25 mouse cellular contexts compared by ENCODE assay signal in genomic region chr11:51961761-51962160, GRCm38 (mm10). TPM values are rescaled to one million over a fixed set of nuclear protein-coding genes. Genes with fewer than 3 reads are reported as not detected.
A peak's percentile ranks its signal among the peaks of the same experiment; 100 is the strongest.
DNase-seq lines count a peak whose midpoint lies in the region; ATAC-seq and TF ChIP-seq lines count a peak whose summit lies in the region.
"Had no signal": no experiment of that assay in that cellular context is flagged by ENCODE, and none has a peak within 500 bp of the region (broad histone marks: within the 10 kb centered on the region; RNA-seq: fewer than 3 reads in every experiment).

No protein-coding gene starts in this region.

- ATAC-seq in heart, embryonic 16.5 days (replicated peaks; ENCODE audit: extremely low read depth, insufficient read depth, low FRiP score) = peak; percentile 52
- ATAC-seq in heart, embryonic 12.5 days (ENCODE audit: insufficient number of reproducible peaks, low FRiP score) = no peak
- peak; percentile 81 for ATAC-seq in granulocyte monocyte progenitor cell, adult 5-6 weeks (replicated peaks; ENCODE audit: poor library complexity, severe bottlenecking)
- ATAC-seq: activated CD4-positive, CD25-positive, alpha-beta regulatory T cell, adult 4 months; forebrain, embryonic 14.5 days; intestine, embryonic 16.5 days; midbrain, embryonic 16.5 days had no signal

- H3K4me2 ChIP-seq in heart, embryonic 16.5 days (ENCODE audit: low read depth, low read length) = no peak overlapping the region
- H3K4me2 ChIP-seq in heart, embryonic 12.5 days = no peak overlapping the region
- H3K4me2 ChIP-seq: heart, embryonic 13.5 days; liver, embryonic 13.5 days had no signal

- peak; percentile 87 for TF ChIP-seq POLR2A in thymus, adult 2 months (IDR thresholded peaks at IDR 0.05; ENCODE audit: control insufficient read depth, extremely low read depth, insufficient read depth, low read length, poor library complexity)

- H3K4me3 ChIP-seq in heart, embryonic 16.5 days (ENCODE audit: low read length) = no peak overlapping the region
- H3K4me3 ChIP-seq in heart, embryonic 12.5 days = no peak overlapping the region
- H3K4me3 ChIP-seq in thymus, adult 2 months (ENCODE audit: control insufficient read depth, insufficient read depth, low read length) = peak overlapping the region; percentile 52
- H3K4me3 ChIP-seq: gastrocnemius, adult 2 months; heart, embryonic 13.5 days; layer of hippocampus, adult 2 months; liver, embryonic 13.5 days; midbrain, embryonic 10.5 days had no signal

- TF ChIP-seq CTCF in thymus, adult 2 months (IDR thresholded peaks at IDR 0.05; ENCODE audit: borderline replicate concordance, control insufficient read depth, extremely low read depth, insufficient read depth, low read length, poor library complexity) = no peak; the same call in 1 of the 2 replicates

- 85% methylated on average over 8 of the region's 8 CpGs for WGBS in heart, embryonic 16.5 days
- 79% methylated on average over 8 of the region's 8 CpGs for WGBS in heart, embryonic 12.5 days
- 7% methylated on average over 8 of the region's 8 CpGs for WGBS in thymus, adult 2 months

- no peak overlapping the region; the same call in 1 of the 2 replicates for H3K27ac ChIP-seq in heart, embryonic 16.5 days (ENCODE audit: low read length)
- H3K27ac ChIP-seq in heart, embryonic 12.5 days (ENCODE audit: poor library complexity, severe bottlenecking) = no peak overlapping the region
- H3K27ac ChIP-seq in thymus, adult 2 months (ENCODE audit: control insufficient read depth, insufficient read depth, low read length) = peak overlapping the region; percentile 92
- H3K27ac ChIP-seq: heart, embryonic 13.5 days; hindbrain, postnatal 0 days; liver, embryonic 13.5 days; midbrain, embryonic 10.5 days had no signal

- 0 out of 2 replicates have a peak, but pooled peaks cover 2% of the 10 kb centered on the region for H3K9me3 ChIP-seq in heart, embryonic 16.5 days (replicated peaks; ENCODE audit: control insufficient read depth, low read length)
- no peaks in the 10 kb centered on the region for H3K9me3 ChIP-seq in heart, embryonic 12.5 days (replicated peaks)
- H3K9me3 ChIP-seq: heart, embryonic 13.5 days; liver, embryonic 13.5 days; midbrain, embryonic 10.5 days had no signal

- peak; percentile 63 for DNase-seq in thymus, adult 2 months
- DNase-seq in thymus, postnatal 4 days = peak; percentile 71
- DNase-seq in adrenal gland, postnatal 25 days = no peak
- no peak for DNase-seq in gastrocnemius, postnatal 25 days
- DNase-seq in lung, postnatal 10 days = no peak
- DNase-seq: adrenal gland, adult 8-10 months; cerebellum, postnatal 36 days; heart, postnatal 36 days; kidney, adult 9 months; kidney, postnatal 25 days; liver, embryonic 13.5 days; lung, adult 2 months had no signal

- H3K27me3 ChIP-seq in heart, embryonic 16.5 days (ENCODE audit: control insufficient read depth, insufficient read depth, low read length) = no peaks in the 10 kb centered on the region
- H3K27me3 ChIP-seq in heart, embryonic 12.5 days (replicated peaks) = 0 out of 2 replicates have a peak, but pooled peaks cover 10% of the 10 kb centered on the region
- no peaks in the 10 kb centered on the region for H3K27me3 ChIP-seq in thymus, adult 2 months (ENCODE audit: control insufficient read depth, insufficient read depth, low read length)
- H3K27me3 ChIP-seq: liver, embryonic 13.5 days had no signal

- H3K36me3 ChIP-seq in heart, embryonic 16.5 days (ENCODE audit: control insufficient read depth, insufficient read depth) = no peaks in the 10 kb centered on the region
- H3K36me3 ChIP-seq in heart, embryonic 12.5 days = no peaks in the 10 kb centered on the region
- no peaks in the 10 kb centered on the region for H3K36me3 ChIP-seq in thymus, adult 2 months (ENCODE audit: control insufficient read depth, insufficient read depth, low read length)
- H3K36me3 ChIP-seq: G1E; heart, embryonic 13.5 days; liver, embryonic 13.5 days; midbrain, embryonic 10.5 days had no signal

- H3K9ac ChIP-seq in heart, embryonic 16.5 days (ENCODE audit: low read length) = no peak overlapping the region
- no peak overlapping the region for H3K9ac ChIP-seq in heart, embryonic 12.5 days
- H3K9ac ChIP-seq: heart, embryonic 13.5 days; liver, embryonic 13.5 days had no signal

- no peaks in the 10 kb centered on the region for H3K4me1 ChIP-seq in heart, embryonic 16.5 days (ENCODE audit: control insufficient read depth, insufficient read depth, low read length)
- H3K4me1 ChIP-seq in heart, embryonic 12.5 days (replicated peaks) = no peaks in the 10 kb centered on the region
- H3K4me1 ChIP-seq in thymus, adult 2 months (replicated peaks; ENCODE audit: control insufficient read depth, insufficient read depth, low read length) = peaks cover 31% of the 10 kb centered on the region
- H3K4me1 ChIP-seq: heart, embryonic 13.5 days; liver, embryonic 13.5 days; midbrain, embryonic 10.5 days had no signal

RNA-seq across cellular contexts. Expression of gene Cdkn2aipnl, which starts 5.7 kb away (rescaled TPM):
- 73.0 and 81.1 TPM in 2 replicates for polyA plus RNA-seq in heart, embryonic 16.5 days (2015; fragmentation: Nextera tagmentation; extraction: Ambion mirVana)
- 70.8 and 73.4 TPM in 2 replicates for polyA plus RNA-seq in heart, embryonic 12.5 days (2016; fragmentation: Nextera tagmentation; extraction: Ambion mirVana)
- total RNA-seq in granulocyte monocyte progenitor cell, adult 5-6 weeks (2014; fragmentation: Nextera tagmentation) = 70.1 and 81.1 TPM in 2 replicates
- 70.1 and 72.9 TPM in 2 replicates for total RNA-seq in granulocyte monocyte progenitor cell, adult 5-6 weeks (2017)
- 89.3 and 92.4 TPM in 2 replicates for polyA plus RNA-seq in thymus, adult 2 months (2012; rRNA removed)
- 20.1 and 20.5 TPM in 2 replicates for total RNA-seq in adrenal gland, postnatal 25 days (2021)
- total RNA-seq in gastrocnemius, postnatal 25 days (2021) = 10 to 100 TPM; 11.9 to 15.9 TPM

RNA-seq across cellular contexts. Expression of gene Ube2b, which starts 38.8 kb away (rescaled TPM):
- 278 and 286 TPM in 2 replicates for polyA plus RNA-seq in heart, embryonic 16.5 days (2015; fragmentation: Nextera tagmentation; extraction: Ambion mirVana)
- polyA plus RNA-seq in heart, embryonic 12.5 days (2016; fragmentation: Nextera tagmentation; extraction: Ambion mirVana) = 263 and 265 TPM in 2 replicates
- 72.9 and 101 TPM in 2 replicates for total RNA-seq in granulocyte monocyte progenitor cell, adult 5-6 weeks (2014; fragmentation: Nextera tagmentation)
- 74.2 and 93.1 TPM in 2 replicates for total RNA-seq in granulocyte monocyte progenitor cell, adult 5-6 weeks (2017)
- polyA plus RNA-seq in thymus, adult 2 months (2012; rRNA removed) = 63.9 and 72.5 TPM in 2 replicates
- total RNA-seq in adrenal gland, postnatal 25 days (2021) = 140 and 160 TPM in 2 replicates
- total RNA-seq in gastrocnemius, postnatal 25 days (2021) = 100 to 1,000 TPM; 347 to 366 TPM

RNA-seq across cellular contexts. Expression of gene Cdkl3, which starts 42.3 kb away (rescaled TPM):
- polyA plus RNA-seq in heart, embryonic 16.5 days (2015; fragmentation: Nextera tagmentation; extraction: Ambion mirVana) = 10.8 and 12.7 TPM in 2 replicates
- 8.5 and 9.4 TPM in 2 replicates for polyA plus RNA-seq in heart, embryonic 12.5 days (2016; fragmentation: Nextera tagmentation; extraction: Ambion mirVana)
- 2.5 and 5.2 TPM in 2 replicates for total RNA-seq in granulocyte monocyte progenitor cell, adult 5-6 weeks (2014; fragmentation: Nextera tagmentation)
- 3.5 and 8.1 TPM in 2 replicates for total RNA-seq in granulocyte monocyte progenitor cell, adult 5-6 weeks (2017)
- polyA plus RNA-seq in thymus, adult 2 months (2012; rRNA removed) = 3.1 and 3.4 TPM in 2 replicates
- total RNA-seq in adrenal gland, postnatal 25 days (2021) = 4.0 and 4.7 TPM in 2 replicates
- total RNA-seq in gastrocnemius, postnatal 25 days (2021) = 1 to 10 TPM; 2.0 to 2.4 TPM

Comparison
In these comparisons a context has a peak if more than half of its experiments do, and no peak if none do; other contexts are left out.
1. DNase-seq: peak in thymus, adult 2 months (single experiment) and thymus, postnatal 4 days (single experiment); none in adrenal gland, postnatal 25 days (single experiment), gastrocnemius, postnatal 25 days (single experiment) and lung, postnatal 10 days (single experiment).